Mouse (Mus musculus) brown adipose tissue, adult 24 weeks (tissue): ENCODE measurements around the gene Edil3. TPM values are rescaled to one million over a fixed set of nuclear protein-coding genes. Genes with fewer than 3 reads are reported as not detected.

Experiments
- H3K27ac ChIP-seq: fragments of 200-500 bp; replicated peaks from 2 replicates; pipeline ENCODE4 v1.5.1; 2012; ENCODE audit warnings: low read depth, mild to moderate bottlenecking, low read length
- H3K4me1 ChIP-seq: fragments of 200-500 bp; 2 replicates; pipeline ENCODE4 v1.6.1; 2012; ENCODE audit warnings: low read length, mixed read lengths; ENCODE audit not compliant: control insufficient read depth, insufficient read depth, insufficient read length
- H3K4me3 ChIP-seq: fragments of 200-500 bp; 2 replicates; pipeline ENCODE4 v1.5.1; 2012; ENCODE audit warnings: low read depth, mild to moderate bottlenecking, low read length, moderate library complexity; ENCODE audit not compliant: insufficient read depth
- polyA plus RNA-seq: library from polyadenylated mRNA; stranded (reverse); fragments of >200 nt; gene quantifications from 2 replicates; pipeline ENCODE4 v1.2.4, GENCODE M21; 2012; ENCODE audit not compliant: missing spikeins, insufficient read depth, insufficient read length

The Edil3 gene
- polyA plus RNA-seq, result 0.32 and 0.83 TPM in 2 replicates

GRCm38 (mm10) chr13:88821440-88822331 lies at the start of gene Edil3:
TSS of gene Edil3 (plus strand) at chr13:88821472.
- Histone ChIP-seq H3K4me1 (peaks cover 3% of the 10 kb centered on the region; the same call in 1 of the 2 replicates), H3K27ac (no peak within 1 kb of the TSS), H3K4me3 (peak within 1 kb of the TSS; percentile 46)

- H3K27ac ChIP-seq, result no peak overlapping the region
- no peak overlapping the region for H3K4me3 ChIP-seq
- H3K4me1 ChIP-seq, result no peaks in the 10 kb centered on the region
These were observed 22.1 kb upstream of the Edil3 start for GRCm38 (mm10) chr13:88799186-88799585.

- H3K4me1 ChIP-seq, result no peaks in the 10 kb centered on the region
- H3K4me3 ChIP-seq, result no peak overlapping the region
- no peak overlapping the region for H3K27ac ChIP-seq
These were observed 20.3 kb upstream of the Edil3 start for GRCm38 (mm10) chr13:88801006-88801405.

- no peak overlapping the region for H3K4me3 ChIP-seq
- no peak overlapping the region for H3K27ac ChIP-seq
- H3K4me1 ChIP-seq, result no peaks in the 10 kb centered on the region
These were observed 15.4 kb upstream of the Edil3 start for GRCm38 (mm10) chr13:88805838-88806237.

- no peaks in the 10 kb centered on the region for H3K4me1 ChIP-seq
- H3K27ac ChIP-seq, result no peak overlapping the region
- H3K4me3 ChIP-seq, result no peak overlapping the region
These were observed 15.0 kb upstream of the Edil3 start for GRCm38 (mm10) chr13:88806269-88806668.

GRCm38 (mm10) chr13:88810097-88810496 lies 11.2 kb upstream of the Edil3 start:
- H3K4me3 ChIP-seq, result no peak overlapping the region
- H3K27ac ChIP-seq, result no peak overlapping the region
- H3K4me1 ChIP-seq, result no peaks in the 10 kb centered on the region

- Histone ChIP-seq H3K4me1 (peaks cover 3% of the 10 kb centered on the region; the same call in 1 of the 2 replicates), H3K4me3 (no peak overlapping the region), H3K27ac (no peak overlapping the region)
These were observed 475 bp upstream of the Edil3 start for GRCm38 (mm10) chr13:88820686-88821308.

GRCm38 (mm10) chr13:88822332-88822895 lies 1.1 kb downstream of the Edil3 start:
- Histone ChIP-seq H3K27ac (no peak overlapping the region), H3K4me1 (peaks cover 3% of the 10 kb centered on the region; the same call in 1 of the 2 replicates), H3K4me3 (no peak overlapping the region)

GRCm38 (mm10) chr13:88822976-88823521 lies 1.8 kb downstream of the Edil3 start:
- Histone ChIP-seq H3K4me3 (no peak overlapping the region), H3K4me1 (peaks cover 3% of the 10 kb centered on the region; the same call in 1 of the 2 replicates), H3K27ac (no peak overlapping the region)

- no peak overlapping the region for H3K27ac ChIP-seq
- H3K4me3 ChIP-seq, result 0 out of 2 replicates have a peak overlapping the region, but pooled peaks have one; percentile 18
- H3K4me1 ChIP-seq, result peaks cover 3% of the 10 kb centered on the region; the same call in 1 of the 2 replicates
These were observed 2.5 kb downstream of the Edil3 start for GRCm38 (mm10) chr13:88823522-88824419.

GRCm38 (mm10) chr13:88824441-88824840 lies 3.2 kb downstream of the Edil3 start:
- H3K4me1 ChIP-seq, result peaks cover 3% of the 10 kb centered on the region; the same call in 1 of the 2 replicates
- no peak overlapping the region for H3K4me3 ChIP-seq
- no peak overlapping the region for H3K27ac ChIP-seq

GRCm38 (mm10) chr13:88828362-88828761 lies 7.1 kb downstream of the Edil3 start:
- H3K4me1 ChIP-seq, result no peaks in the 10 kb centered on the region
- no peak overlapping the region for H3K4me3 ChIP-seq
- no peak overlapping the region for H3K27ac ChIP-seq

- no peak overlapping the region for H3K27ac ChIP-seq
- no peaks in the 10 kb centered on the region for H3K4me1 ChIP-seq
- no peak overlapping the region for H3K4me3 ChIP-seq
These were observed 12.5 kb downstream of the Edil3 start for GRCm38 (mm10) chr13:88833732-88834131.

GRCm38 (mm10) chr13:88849739-88850138 lies 28.5 kb downstream of the Edil3 start:
- no peak overlapping the region for H3K27ac ChIP-seq
- H3K4me3 ChIP-seq, result no peak overlapping the region
- no peaks in the 10 kb centered on the region for H3K4me1 ChIP-seq
